Mouse (Mus musculus) G1E (cell line): ENCODE measurements at regions not wholly inside any gene's neighbourhood (a gene's known extent, or its start where the extent isn't known, plus 50 kb on each side); places are given as distances from the start of the nearest gene placed in this dataset.

ENCODE experiments used
- ATAC-seq: 2 replicates; pipeline ENCODE4 v1.8.0; 2016; ENCODE audit warnings: mild to moderate bottlenecking; ENCODE audit not compliant: insufficient number of reproducible peaks, poor library complexity, low FRiP score, severe bottlenecking; ENCODE audit errors: extremely low read depth
- DNase-seq: peaks from one replicate; pipeline ENCODE4 v3.0.0; 2012; ENCODE audit warnings: low spot score
- H3K27me3 ChIP-seq: 2 replicates; pipeline ENCODE4 v1.6.1; 2012; ENCODE audit warnings: mild to moderate bottlenecking, low read length, inconsistent platforms; ENCODE audit not compliant: insufficient read depth
- H3K36me3 ChIP-seq: replicated peaks from 2 replicates; pipeline ENCODE3; 2012; ENCODE audit warnings: mild to moderate bottlenecking, inconsistent platforms
- H3K4me1 ChIP-seq: 2 replicates; pipeline ENCODE4 v1.6.1; 2012; ENCODE audit warnings: low read depth, low read length, inconsistent platforms, mixed read lengths; ENCODE audit not compliant: insufficient read depth
- H3K4me3 ChIP-seq: 2 replicates; pipeline ENCODE4 v1.5.1; 2012; ENCODE audit warnings: low read depth, mild to moderate bottlenecking, inconsistent platforms, low read length, moderate library complexity, mixed read lengths
- H3K9me3 ChIP-seq: replicated peaks from 2 replicates; pipeline ENCODE4 v1.6.1; 2012; ENCODE audit warnings: inconsistent platforms
- CTCF ChIP-seq: IDR thresholded peaks from 2 replicates; pipeline ENCODE4 v1.5.1; 2012; ENCODE audit warnings: low read depth, low read length, inconsistent platforms, mixed read lengths
- GATA1 ChIP-seq: IDR thresholded peaks from 2 replicates; pipeline ENCODE4 v1.6.1; 2012; ENCODE audit warnings: borderline replicate concordance, low read length, inconsistent platforms, mixed read lengths
- GATA2 ChIP-seq: IDR thresholded peaks from 2 replicates; pipeline ENCODE4 v1.6.1; 2012; ENCODE audit warnings: low read depth, low read length, inconsistent platforms, borderline replicate concordance
- POLR2AphosphoS5 ChIP-seq: IDR thresholded peaks from 2 replicates; pipeline ENCODE4 v1.6.1; 2012; ENCODE audit warnings: low read depth, low read length, inconsistent platforms; ENCODE audit not compliant: insufficient replicate concordance
- TAL1 ChIP-seq: conservative IDR thresholded peaks from 2 replicates; pipeline ENCODE4 v1.6.1; 2012; ENCODE audit warnings: low read depth, low read length, inconsistent platforms, mixed read lengths

DNA sequence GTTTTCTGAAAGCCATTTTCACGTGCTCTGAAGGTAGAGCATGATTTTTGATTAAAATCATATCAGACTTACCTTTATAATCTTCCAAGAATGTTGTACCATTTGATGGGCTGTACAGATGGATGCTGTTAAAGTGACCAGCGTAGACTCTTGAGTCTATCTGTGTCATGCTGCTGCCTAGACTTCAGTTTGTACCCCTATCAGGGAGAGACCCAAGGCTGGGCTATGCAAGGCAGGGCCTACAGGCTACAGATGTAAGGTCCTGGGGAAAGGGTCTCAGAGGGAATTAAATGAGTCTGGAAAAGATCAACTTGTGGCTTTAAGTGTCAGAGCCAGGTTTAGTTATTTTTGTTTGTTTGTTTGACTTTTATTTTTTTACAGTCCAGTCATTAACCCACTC, 157.3 kb upstream of the Krr1 start:
- Histone ChIP-seq H3K9me3 (no peaks in the 10 kb centered on the region), H3K36me3 (no peaks in the 10 kb centered on the region), H3K4me3 (no peak overlapping the region), H3K4me1 (no peaks in the 10 kb centered on the region), H3K27me3 (no peaks in the 10 kb centered on the region)
- ATAC-seq, result no peak
- DNase-seq, result no peak
- TF ChIP-seq GATA2, result no peak
- TF ChIP-seq GATA1, result no peak
- no peak for TF ChIP-seq POLR2AphosphoS5
- TF ChIP-seq CTCF, result no peak
- no peak for TF ChIP-seq TAL1

DNA sequence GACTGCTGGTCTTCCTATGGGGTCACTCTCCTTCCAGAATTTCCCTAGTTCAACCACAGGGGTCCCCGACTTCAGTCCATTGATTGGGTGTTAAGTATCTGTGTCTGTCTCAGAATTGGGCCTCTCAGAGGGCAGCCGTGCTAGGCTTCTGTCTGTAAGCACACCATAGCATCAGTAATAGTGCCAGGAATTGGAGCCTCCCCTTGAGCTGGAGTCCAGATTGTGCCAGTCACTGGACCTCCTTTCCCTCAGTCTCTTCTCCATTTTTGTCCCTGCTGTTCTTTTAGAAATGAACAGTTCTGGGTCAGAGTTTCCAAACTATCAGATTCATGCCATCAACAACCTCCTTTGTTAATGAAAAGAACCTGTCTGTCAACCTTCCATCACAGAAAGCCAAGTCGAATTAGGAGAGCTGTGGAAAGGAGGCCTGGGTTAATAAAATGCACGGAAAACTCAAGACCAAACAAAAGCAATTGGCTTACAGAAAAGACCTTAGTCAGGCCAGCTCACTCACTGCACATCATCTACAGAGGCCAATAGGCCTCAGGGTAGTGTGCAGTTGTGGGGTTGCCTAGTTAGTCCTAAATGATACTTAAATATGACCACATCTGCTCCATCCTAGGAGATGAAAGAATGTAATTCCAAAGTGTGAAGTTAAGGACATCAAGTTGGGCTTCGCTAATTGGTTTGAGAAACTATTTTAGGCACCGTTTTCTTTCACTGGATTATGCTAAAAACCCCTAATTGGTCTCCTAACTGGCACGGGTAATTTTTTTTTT, 156.5 kb upstream of the Krr1 start:
- TF ChIP-seq CTCF (no peak), GATA1 (no peak), TAL1 (no peak), GATA2 (no peak), POLR2AphosphoS5 (no peak)
- Histone ChIP-seq H3K4me3 (no peak overlapping the region), H3K9me3 (no peaks in the 10 kb centered on the region), H3K27me3 (no peaks in the 10 kb centered on the region), H3K36me3 (no peaks in the 10 kb centered on the region), H3K4me1 (no peaks in the 10 kb centered on the region)
- DNase-seq (no peak), ATAC-seq (no peak)

DNA sequence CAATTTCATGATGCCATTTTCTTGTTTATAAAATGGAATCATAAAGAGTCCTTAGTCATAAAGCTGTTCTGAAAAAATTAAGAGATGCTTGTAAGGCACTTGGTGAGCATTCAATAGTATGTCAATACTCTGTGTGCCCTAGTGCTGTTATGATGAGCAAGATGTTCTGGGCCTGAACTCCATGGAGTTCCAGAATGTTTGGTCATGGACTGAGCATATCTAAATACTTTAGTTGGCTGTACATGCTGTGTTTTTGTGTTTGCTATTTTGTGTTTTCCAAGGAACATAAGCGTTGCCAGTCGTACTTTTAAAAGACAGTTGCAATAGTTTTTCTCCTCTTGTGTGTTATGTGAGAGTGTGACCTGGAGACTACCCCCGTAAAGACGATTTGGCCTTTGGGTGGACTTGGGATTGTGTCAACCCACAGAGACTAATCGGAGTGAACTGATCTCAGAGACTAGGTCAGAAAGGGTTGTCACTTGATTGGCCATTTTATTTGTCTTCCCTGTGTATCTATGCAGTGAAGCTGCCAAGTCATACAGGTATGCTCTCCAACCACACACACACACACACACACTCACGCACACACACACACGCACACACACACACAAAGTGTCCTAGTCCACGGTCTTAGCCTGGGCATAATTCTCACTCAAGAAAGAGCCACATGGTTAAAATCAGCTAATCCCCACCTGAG, 152.6 kb upstream of the Krr1 start:
- H3K4me3 ChIP-seq, result no peak overlapping the region
- TF ChIP-seq TAL1 (no peak), POLR2AphosphoS5 (no peak), GATA1 (no peak), GATA2 (no peak), CTCF (no peak)
- no peaks in the 10 kb centered on the region for H3K9me3 ChIP-seq
- ATAC-seq, result no peak
- no peaks in the 10 kb centered on the region for H3K36me3 ChIP-seq
- H3K4me1 ChIP-seq, result peaks cover 8% of the 10 kb centered on the region
- H3K27me3 ChIP-seq, result no peaks in the 10 kb centered on the region
- DNase-seq, result no peak

DNA sequence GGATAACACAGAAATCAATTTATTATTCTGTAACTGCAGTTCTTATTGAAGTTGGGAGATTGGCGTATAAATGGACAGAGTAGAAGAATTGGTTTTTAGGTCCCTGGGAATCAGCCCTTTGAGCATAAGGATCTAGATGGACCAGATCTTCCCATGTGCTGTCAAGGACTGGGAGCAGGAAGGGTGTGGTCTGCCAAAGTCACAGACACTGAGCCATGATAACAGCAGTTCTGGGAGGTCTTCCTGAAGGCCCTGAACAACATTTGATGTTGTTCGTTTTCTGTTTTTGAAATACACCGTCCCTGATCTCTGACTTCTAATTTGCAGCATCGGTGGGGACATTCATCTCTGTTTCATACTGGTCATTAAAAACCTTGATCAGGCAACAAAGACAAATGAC, 147.6 kb upstream of the Krr1 start:
- H3K36me3 ChIP-seq, result no peaks in the 10 kb centered on the region
- peaks cover 10% of the 10 kb centered on the region for H3K4me1 ChIP-seq
- DNase-seq (no peak), ATAC-seq (peak; percentile 92)
- H3K4me3 ChIP-seq, result no peak overlapping the region
- no peak for TF ChIP-seq CTCF
- no peak for TF ChIP-seq TAL1
- no peak for TF ChIP-seq GATA2
- TF ChIP-seq GATA1, result no peak
- H3K27me3 ChIP-seq, result no peaks in the 10 kb centered on the region
- no peaks in the 10 kb centered on the region for H3K9me3 ChIP-seq

DNA sequence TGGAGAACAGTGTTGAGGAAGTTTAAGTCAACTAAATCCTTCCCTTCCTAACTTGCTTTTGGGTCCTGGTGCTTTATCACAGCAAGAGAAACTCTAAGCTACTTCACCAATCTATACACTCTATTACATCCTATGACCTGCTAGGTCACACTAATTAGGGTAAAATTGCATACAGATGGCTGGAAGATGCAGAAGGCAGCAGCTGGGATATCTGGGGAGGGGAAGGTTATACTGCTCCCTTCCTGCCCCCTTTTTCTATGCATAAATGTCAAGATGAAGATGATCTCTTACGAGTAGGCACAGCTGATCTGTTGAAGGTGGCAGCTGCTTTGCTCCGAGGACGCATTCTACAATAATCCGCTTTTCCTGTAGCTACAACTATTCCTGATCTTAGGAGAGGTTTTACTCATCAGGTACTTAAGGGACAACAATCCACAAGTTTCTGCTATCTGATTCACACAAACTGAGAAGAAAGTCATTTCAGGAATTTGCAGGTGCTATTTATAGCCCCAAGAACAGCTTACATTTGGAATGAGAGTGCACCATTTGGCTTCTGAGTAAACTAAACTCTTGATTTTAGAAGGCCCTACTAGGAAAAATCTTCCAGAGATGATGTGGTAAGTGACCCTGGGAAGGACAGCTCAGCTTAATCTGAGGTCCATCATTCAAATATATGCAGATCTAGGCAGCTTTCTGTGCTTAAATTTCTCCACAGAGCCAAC, 146.3 kb upstream of the Krr1 start:
- no peaks in the 10 kb centered on the region for H3K36me3 ChIP-seq
- no peak overlapping the region for H3K4me3 ChIP-seq
- DNase-seq (no peak), ATAC-seq (no peak)
- H3K4me1 ChIP-seq, result peaks cover 10% of the 10 kb centered on the region
- TF ChIP-seq GATA1 (no peak), GATA2 (no peak), CTCF (no peak), TAL1 (no peak), POLR2AphosphoS5 (no peak)
- H3K27me3 ChIP-seq, result no peaks in the 10 kb centered on the region
- H3K9me3 ChIP-seq, result no peaks in the 10 kb centered on the region

DNA sequence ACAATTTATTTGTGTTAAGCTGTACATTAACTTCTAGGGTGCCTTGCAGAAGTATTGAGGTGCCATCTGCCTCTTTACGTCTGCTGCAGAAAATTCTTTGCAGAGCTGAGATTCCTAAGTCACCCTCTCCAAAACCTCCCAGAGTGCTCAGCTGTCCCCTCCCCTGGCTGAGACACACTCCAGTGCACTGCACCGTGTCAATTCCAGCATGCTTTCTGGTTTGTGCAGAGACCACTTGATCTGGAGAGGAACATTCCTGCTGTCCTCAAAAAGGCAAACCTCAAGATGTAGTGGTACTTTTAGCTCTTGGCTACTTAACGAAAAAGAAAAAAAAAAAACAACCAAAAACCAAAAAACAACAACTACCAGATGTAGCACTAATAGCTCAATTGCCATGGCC, 145.2 kb upstream of the Krr1 start:
- Histone ChIP-seq H3K4me1 (peaks cover 8% of the 10 kb centered on the region), H3K36me3 (no peaks in the 10 kb centered on the region), H3K4me3 (no peak overlapping the region), H3K27me3 (no peaks in the 10 kb centered on the region), H3K9me3 (no peaks in the 10 kb centered on the region)
- TF ChIP-seq GATA2 (no peak), POLR2AphosphoS5 (no peak), TAL1 (no peak), GATA1 (no peak), CTCF (no peak)
- DNase-seq, result no peak
- no peak for ATAC-seq
